Mouse (Mus musculus): ENCODE results near the gene Fam196b. TPM values are rescaled to one million over a fixed set of nuclear protein-coding genes. Genes with fewer than 3 reads are reported as not detected.

Gene Fam196b
- total RNA-seq, 2 experiments from 2014 or later, result 0.86 to 0.89 TPM

Other genes with a start within 250 kb of the Fam196b start
- not detected for gene 4930469K13Rik, start 216.3 kb upstream of the Fam196b start, total RNA-seq (2021)
- not detected for gene Foxi1, start 106.7 kb upstream of the Fam196b start, total RNA-seq (2021)